Mouse (Mus musculus) kidney, embryonic 14.5 days (tissue): ENCODE data around the gene BC003965. TPM values are rescaled to one million over a fixed set of nuclear protein-coding genes. Genes with fewer than 3 reads are reported as not detected.

Source experiments
- ATAC-seq: fragments of 200-750 bp; cut with Nextera tagmentation; 2 replicates; pipeline ENCODE4 v1.8.0; 2017; ENCODE audit warnings: moderate number of reproducible peaks, mild to moderate bottlenecking, moderate TSS enrichment, moderate library complexity; ENCODE audit not compliant: low FRiP score, low TSS enrichment
- H3K27ac ChIP-seq: fragments of 300-500 bp; sonication (generic); 2 replicates; pipeline ENCODE4 v1.5.1; 2014; ENCODE audit warnings: low read depth, mild to moderate bottlenecking, low read length, moderate library complexity, mixed read lengths
- H3K27me3 ChIP-seq: fragments of 300-500 bp; sonication (generic); 2 replicates; pipeline ENCODE4 v1.6.1; 2014; ENCODE audit warnings: mild to moderate bottlenecking, low read length; ENCODE audit not compliant: control insufficient read depth, insufficient read depth
- H3K36me3 ChIP-seq: fragments of 300-500 bp; sonication (generic); 2 replicates; pipeline ENCODE4 v1.6.1; 2014; ENCODE audit warnings: low read length, mixed read lengths; ENCODE audit not compliant: control insufficient read depth, insufficient read depth
- H3K4me1 ChIP-seq: fragments of 300-500 bp; sonication (generic); 2 replicates; pipeline ENCODE4 v1.6.1; 2014; ENCODE audit warnings: low read length, mixed read lengths; ENCODE audit not compliant: control insufficient read depth, insufficient read depth
- H3K4me2 ChIP-seq: fragments of 300-500 bp; sonication (generic); replicated peaks from 2 replicates; pipeline ENCODE4 v1.6.1; 2014; ENCODE audit warnings: low read depth, mild to moderate bottlenecking, low read length
- H3K4me3 ChIP-seq: fragments of 300-500 bp; sonication (generic); 2 replicates; pipeline ENCODE4 v1.5.1; 2014; ENCODE audit warnings: mild to moderate bottlenecking, low read length
- H3K9ac ChIP-seq: fragments of 300-500 bp; sonication (generic); 2 replicates; pipeline ENCODE4 v1.6.1; 2014; ENCODE audit warnings: low read depth, mild to moderate bottlenecking, low read length, moderate library complexity
- H3K9me3 ChIP-seq: fragments of 300-500 bp; sonication (generic); 2 replicates; pipeline ENCODE4 v1.6.1; 2016; ENCODE audit warnings: low read length; ENCODE audit not compliant: control insufficient read depth
- WGBS: fragments of 180-500 bp; shearing (Covaris S2); extraction: QIAGEN DNeasy Blood & Tissue Kit; methylation state at CpG from one replicate; pipeline ENCODE4 v1.1.7; 2014; 5-methylcytosine and 5-hydroxymethylcytosine counted together
- polyA plus RNA-seq: library from polyadenylated mRNA; unstranded; fragments of >200 nt; fragmentation: Nextera tagmentation; extraction: Ambion mirVana; gene quantifications from 2 replicates; pipeline ENCODE4 v1.2.1, GENCODE M21; 2014

The BC003965 gene
- 32.8 and 39.7 TPM in 2 replicates for polyA plus RNA-seq

GRCm38 (mm10) chr17:25184129-25184691 lies at the start of gene BC003965:
BC003965 (plus strand) TSS chr17:25184554.
- H3K4me2 ChIP-seq, result peak within 1 kb of the TSS; percentile 93
- WGBS, result under 1% methylated on average over 50 of the region's 50 CpGs
- peak within 1 kb of the TSS; percentile 99 for H3K4me3 ChIP-seq
- peaks cover 6% of the 10 kb centered on the region; the same call in 1 of the 2 replicates for H3K36me3 ChIP-seq
- H3K4me1 ChIP-seq, result peaks cover 20% of the 10 kb centered on the region
- peak within 1 kb of the TSS; percentile 95 for H3K27ac ChIP-seq
- H3K9ac ChIP-seq, result peak within 1 kb of the TSS; percentile 94
- H3K27me3 ChIP-seq, result no peaks in the 10 kb centered on the region
- peak; percentile 86 for ATAC-seq
- no peaks in the 10 kb centered on the region for H3K9me3 ChIP-seq

- Histone ChIP-seq H3K4me2 (no peak overlapping the region), H3K36me3 (no peaks in the 10 kb centered on the region), H3K27me3 (no peaks in the 10 kb centered on the region), H3K4me3 (no peak overlapping the region), H3K27ac (no peak overlapping the region), H3K4me1 (peaks cover 10% of the 10 kb centered on the region), H3K9me3 (no peaks in the 10 kb centered on the region), H3K9ac (no peak overlapping the region)
- WGBS, result 87% methylated on average over 6 of the region's 6 CpGs
- ATAC-seq, result no peak
Observed at GRCm38 (mm10) chr17:25135622-25136021, 48.7 kb upstream of the BC003965 start.

- ATAC-seq, result no peak
- peaks cover 2% of the 10 kb centered on the region; the same call in 1 of the 2 replicates for H3K36me3 ChIP-seq
- H3K9me3 ChIP-seq, result no peaks in the 10 kb centered on the region
- H3K27me3 ChIP-seq, result no peaks in the 10 kb centered on the region
- H3K4me3 ChIP-seq, result no peak overlapping the region
- H3K27ac ChIP-seq, result no peak overlapping the region
- no peak overlapping the region for H3K4me2 ChIP-seq
- H3K4me1 ChIP-seq, result peaks cover 10% of the 10 kb centered on the region
- no peak overlapping the region for H3K9ac ChIP-seq
- WGBS, result 91% methylated on average over 1 of the region's 1 CpGs
Observed at GRCm38 (mm10) chr17:25138803-25139202, 45.6 kb upstream of the BC003965 start.

GRCm38 (mm10) chr17:25139960-25140359 lies 44.4 kb upstream of the BC003965 start:
- Histone ChIP-seq H3K4me2 (no peak overlapping the region), H3K9ac (no peak overlapping the region), H3K4me3 (no peak overlapping the region), H3K9me3 (no peaks in the 10 kb centered on the region), H3K27me3 (no peaks in the 10 kb centered on the region), H3K4me1 (no peaks in the 10 kb centered on the region), H3K27ac (no peak overlapping the region), H3K36me3 (peaks cover 2% of the 10 kb centered on the region; the same call in 1 of the 2 replicates)
- no peak for ATAC-seq
- WGBS, result 73% methylated on average over 4 of the region's 4 CpGs

GRCm38 (mm10) chr17:25162161-25162560 lies 22.2 kb upstream of the BC003965 start, which contains the start of gene Ccdc154:
Ccdc154 (plus strand) TSS chr17:25162461.
- Histone ChIP-seq H3K4me2 (no peak within 1 kb of the TSS), H3K9me3 (no peaks in the 10 kb centered on the region), H3K27ac (no peak within 1 kb of the TSS), H3K4me3 (no peak within 1 kb of the TSS), H3K36me3 (peaks cover 26% of the 10 kb centered on the region; the same call in 1 of the 2 replicates), H3K9ac (no peak within 1 kb of the TSS), H3K4me1 (no peaks in the 10 kb centered on the region), H3K27me3 (no peaks in the 10 kb centered on the region)
- no peak for ATAC-seq
- WGBS, result 95% methylated on average over 1 of the region's 1 CpGs

GRCm38 (mm10) chr17:25163387-25163786 lies 21.0 kb upstream of the BC003965 start:
- 72% methylated on average over 7 of the region's 7 CpGs for WGBS
- Histone ChIP-seq H3K9ac (no peak overlapping the region), H3K36me3 (peaks cover 21% of the 10 kb centered on the region; the same call in 1 of the 2 replicates), H3K27me3 (no peaks in the 10 kb centered on the region), H3K4me2 (no peak overlapping the region), H3K4me1 (no peaks in the 10 kb centered on the region), H3K4me3 (no peak overlapping the region), H3K27ac (no peak overlapping the region), H3K9me3 (no peaks in the 10 kb centered on the region)
- no peak for ATAC-seq

GRCm38 (mm10) chr17:25164770-25165169 lies 19.6 kb upstream of the BC003965 start:
- Histone ChIP-seq H3K9me3 (no peaks in the 10 kb centered on the region), H3K4me1 (no peaks in the 10 kb centered on the region), H3K4me2 (no peak overlapping the region), H3K9ac (no peak overlapping the region), H3K27me3 (no peaks in the 10 kb centered on the region), H3K27ac (no peak overlapping the region), H3K4me3 (no peak overlapping the region), H3K36me3 (peaks cover 13% of the 10 kb centered on the region; the same call in 1 of the 2 replicates)
- no peak for ATAC-seq
- WGBS, result 83% methylated on average over 3 of the region's 3 CpGs

- WGBS, result 41% methylated on average over 6 of the region's 6 CpGs
- Histone ChIP-seq H3K4me1 (no peaks in the 10 kb centered on the region), H3K9me3 (no peaks in the 10 kb centered on the region), H3K27me3 (no peaks in the 10 kb centered on the region), H3K27ac (no peak overlapping the region), H3K4me3 (no peak overlapping the region), H3K9ac (no peak overlapping the region), H3K36me3 (peaks cover under 1% of the 10 kb centered on the region; the same call in 1 of the 2 replicates), H3K4me2 (no peak overlapping the region)
- ATAC-seq, result no peak
Observed at GRCm38 (mm10) chr17:25165970-25166671, 18.2 kb upstream of the BC003965 start.

- Histone ChIP-seq H3K4me1 (no peaks in the 10 kb centered on the region), H3K9me3 (no peaks in the 10 kb centered on the region), H3K4me2 (no peak overlapping the region), H3K36me3 (no peaks in the 10 kb centered on the region), H3K4me3 (no peak overlapping the region), H3K27me3 (no peaks in the 10 kb centered on the region), H3K27ac (no peak overlapping the region), H3K9ac (no peak overlapping the region)
- 89% methylated on average over 2 of the region's 2 CpGs for WGBS
- ATAC-seq, result no peak
Observed at GRCm38 (mm10) chr17:25169706-25170105, 14.6 kb upstream of the BC003965 start.
